Mouse (Mus musculus) lung, postnatal 0 days (tissue): ENCODE results near the gene Vcl. TPM values are rescaled to one million over a fixed set of nuclear protein-coding genes. Genes with fewer than 3 reads are reported as not detected.

Experiments
- ATAC-seq: fragments of 200-750 bp; cut with Nextera tagmentation; 2 replicates; pipeline ENCODE4 v1.8.0; 2017; ENCODE audit warnings: moderate library complexity
- DNase-seq: peaks from one replicate; pipeline ENCODE4 v3.0.0-alpha.2; 2016; ENCODE audit warnings: low spot score
- H3K27ac ChIP-seq: fragments of 300-500 bp; sonication (generic); 2 replicates; pipeline ENCODE4 v1.5.1; 2014; ENCODE audit warnings: antibody characterized with exemption, mild to moderate bottlenecking, low read length, mixed read lengths
- H3K27me3 ChIP-seq: fragments of 300-500 bp; sonication (generic); replicated peaks from 2 replicates; pipeline ENCODE4 v1.6.1; 2014; ENCODE audit warnings: low read length, mixed read lengths; ENCODE audit not compliant: insufficient read depth
- H3K36me3 ChIP-seq: fragments of 300-500 bp; sonication (generic); 2 replicates; pipeline ENCODE4 v1.6.1; 2014; ENCODE audit warnings: low read length, mixed read lengths; ENCODE audit not compliant: insufficient read depth
- H3K4me1 ChIP-seq: fragments of 300-500 bp; sonication (generic); 2 replicates; pipeline ENCODE4 v1.6.1; 2014; ENCODE audit warnings: antibody characterized with exemption, low read depth, low read length, mixed read lengths; ENCODE audit not compliant: insufficient read depth
- H3K4me2 ChIP-seq: fragments of 300-500 bp; sonication (generic); replicated peaks from 2 replicates; pipeline ENCODE4 v1.6.1; 2014; ENCODE audit warnings: low read depth, mild to moderate bottlenecking, low read length, moderate library complexity, mixed read lengths
- H3K4me3 ChIP-seq: fragments of 300-500 bp; sonication (generic); 2 replicates; pipeline ENCODE4 v1.5.1; 2014; ENCODE audit warnings: low read depth, low read length
- H3K9ac ChIP-seq: fragments of 300-500 bp; sonication (generic); replicated peaks from 2 replicates; pipeline ENCODE4 v1.6.1; 2014; ENCODE audit warnings: low read depth, mild to moderate bottlenecking
- H3K9me3 ChIP-seq: fragments of 300-500 bp; sonication (generic); 2 replicates; pipeline ENCODE4 v1.6.1; 2016; ENCODE audit warnings: low read length, mixed read lengths
- CTCF ChIP-seq: IDR thresholded peaks from 2 replicates; pipeline ENCODE4 v1.5.1; 2016; ENCODE audit warnings: antibody characterized with exemption, mild to moderate bottlenecking
- EP300 ChIP-seq: IDR thresholded peaks from 2 replicates; pipeline ENCODE4 v1.6.1; 2016; ENCODE audit warnings: antibody characterized with exemption, mild to moderate bottlenecking, control low read depth
- WGBS: fragments of 180-500 bp; shearing (Covaris S2); extraction: QIAGEN DNeasy Blood & Tissue Kit; methylation state at CpG from one replicate; pipeline ENCODE4 v1.1.7; 2014; 5-methylcytosine and 5-hydroxymethylcytosine counted together
- polyA plus RNA-seq: library from polyadenylated mRNA; unstranded; fragments of >200 nt; fragmentation: Nextera tagmentation; extraction: Ambion mirVana; gene quantifications from 2 replicates; pipeline ENCODE4 v1.2.1, GENCODE M21; 2015

Gene Vcl
- polyA plus RNA-seq, 1 experiment from 2014 or later: 42.8 TPM

- Histone ChIP-seq H3K36me3 (no peaks in the 10 kb centered on the region), H3K4me3 (peak overlapping the region; percentile 83), H3K4me1 (no peaks in the 10 kb centered on the region), H3K9me3 (no peaks in the 10 kb centered on the region), H3K9ac (peak overlapping the region; percentile 48), H3K4me2 (peak overlapping the region; percentile 96), H3K27me3 (no peaks in the 10 kb centered on the region), H3K27ac (peak overlapping the region; percentile 96)
- WGBS: 4% methylated on average over 8 of the region's 8 CpGs
- ATAC-seq (no peak), DNase-seq (peak; percentile 82)
- no peak for TF ChIP-seq CTCF
- TF ChIP-seq EP300: no peak
These were observed 124.0 kb downstream of the Vcl start for GRCm38 (mm10) chr14:21053151-21053550.

DNA sequence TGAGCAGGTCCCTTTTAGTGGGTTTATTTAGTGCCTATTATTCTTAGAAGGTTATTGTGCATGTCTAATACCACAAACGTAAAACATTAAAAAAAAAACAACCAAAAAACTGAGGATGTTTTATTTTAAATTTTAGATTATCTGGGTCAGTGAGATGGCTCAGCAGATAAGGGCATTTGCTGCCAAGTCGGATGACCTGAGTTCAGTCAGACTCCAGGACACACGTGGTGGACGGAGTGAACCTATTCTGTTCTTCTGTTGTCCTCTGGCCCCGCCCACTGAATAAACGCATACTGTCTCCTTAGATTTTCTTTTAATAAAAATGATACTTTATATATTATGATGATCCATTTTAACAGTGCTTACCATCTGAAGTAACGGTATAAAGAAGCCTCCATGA is 124.4 kb downstream of the Vcl start:
- TF ChIP-seq EP300 (no peak), CTCF (no peak)
- Histone ChIP-seq H3K36me3 (no peaks in the 10 kb centered on the region), H3K9ac (no peak overlapping the region), H3K4me3 (peak overlapping the region; percentile 83; the same call in 1 of the 2 replicates), H3K9me3 (no peaks in the 10 kb centered on the region), H3K4me1 (no peaks in the 10 kb centered on the region), H3K27ac (no peak overlapping the region), H3K27me3 (no peaks in the 10 kb centered on the region), H3K4me2 (peak overlapping the region; percentile 96)
- ATAC-seq (no peak), DNase-seq (no peak)
- 46% methylated on average over 7 of the region's 7 CpGs for WGBS

- Histone ChIP-seq H3K4me2 (no peak overlapping the region), H3K4me1 (peaks cover 8% of the 10 kb centered on the region; the same call in 1 of the 2 replicates), H3K4me3 (no peak overlapping the region), H3K27me3 (no peaks in the 10 kb centered on the region), H3K36me3 (no peaks in the 10 kb centered on the region), H3K9me3 (no peaks in the 10 kb centered on the region), H3K9ac (no peak overlapping the region), H3K27ac (no peak overlapping the region)
- ATAC-seq: no peak
- TF ChIP-seq CTCF: no peak
- TF ChIP-seq EP300: no peak
- DNase-seq: no peak
- 73% methylated on average over 2 of the region's 2 CpGs for WGBS
These were observed 129.8 kb downstream of the Vcl start for GRCm38 (mm10) chr14:21058972-21059371.

DNA sequence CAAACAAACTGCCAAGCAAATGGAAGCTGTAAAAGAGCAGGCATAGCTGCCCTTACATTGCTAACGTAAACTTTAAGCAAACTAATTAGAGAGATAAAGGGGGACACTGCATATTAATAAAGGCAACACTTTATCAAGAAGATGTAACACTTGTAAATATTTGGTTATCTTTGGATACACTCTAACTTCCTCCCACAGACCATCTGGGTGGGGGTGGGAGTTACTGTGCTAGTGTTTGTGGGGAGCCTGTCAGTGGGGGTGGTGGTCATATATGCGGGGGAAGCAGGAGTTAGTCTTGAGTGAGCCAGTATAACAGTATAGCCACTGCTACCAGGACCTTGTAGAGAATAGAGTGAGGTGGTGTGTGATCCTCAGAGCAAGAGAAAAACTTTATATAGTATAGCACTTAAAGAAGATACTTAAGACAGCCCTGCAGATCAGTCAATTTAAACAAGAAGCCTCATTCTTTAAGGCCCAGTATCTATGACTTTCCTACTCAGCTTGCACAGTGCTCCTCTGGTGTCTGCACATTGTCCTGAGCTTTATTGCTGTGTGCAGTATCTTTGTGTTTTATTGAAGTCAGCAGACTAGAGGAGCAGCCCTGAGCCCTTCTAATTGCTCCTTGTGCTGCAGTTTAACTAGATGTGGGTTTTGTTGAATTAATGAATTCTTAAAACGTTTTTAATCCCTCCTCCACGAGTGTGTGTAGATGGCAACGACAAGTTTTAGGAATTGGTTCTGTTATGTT is 133.7 kb downstream of the Vcl start:
- no peak overlapping the region for H3K4me3 ChIP-seq
- DNase-seq (no peak), ATAC-seq (no peak)

DNA sequence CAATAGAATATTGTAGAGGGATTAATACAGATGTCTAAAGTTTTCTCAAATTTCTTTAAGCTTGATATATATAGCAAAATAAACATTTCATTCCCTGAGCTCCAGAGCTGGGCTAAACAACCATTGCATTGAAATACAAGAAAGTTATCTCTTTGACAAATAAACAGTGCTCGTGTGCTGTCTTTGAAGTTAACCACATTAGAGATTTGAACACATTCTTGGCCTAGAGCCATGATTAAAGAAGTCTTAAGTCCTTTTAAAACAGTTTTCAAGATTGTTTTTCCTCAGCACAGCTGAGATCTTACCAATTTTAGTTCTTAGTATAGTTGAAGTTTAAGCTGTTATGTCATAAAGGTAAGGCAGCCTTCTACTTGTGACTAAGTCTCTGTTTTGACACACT is 135.1 kb downstream of the Vcl start:
- no peaks in the 10 kb centered on the region for H3K27me3 ChIP-seq
- no peaks in the 10 kb centered on the region for H3K9me3 ChIP-seq
- no peak overlapping the region for H3K4me2 ChIP-seq
- TF ChIP-seq EP300 (peak; percentile 79), CTCF (no peak)
- H3K4me3 ChIP-seq: no peak overlapping the region
- ATAC-seq: peak; percentile 37
- H3K9ac ChIP-seq: no peak overlapping the region
- H3K36me3 ChIP-seq: no peaks in the 10 kb centered on the region
- peak overlapping the region; percentile 11; the same call in 1 of the 2 replicates for H3K27ac ChIP-seq
- H3K4me1 ChIP-seq: peaks cover 19% of the 10 kb centered on the region; the same call in 1 of the 2 replicates
- DNase-seq: peak; percentile 78
- WGBS: 2% methylated on average over 1 of the region's 1 CpGs

More for the DNA sequence above, 133.7 kb downstream of the Vcl start:
- no peaks in the 10 kb centered on the region for H3K27me3 ChIP-seq
- no peaks in the 10 kb centered on the region for H3K9me3 ChIP-seq
- H3K9ac ChIP-seq: no peak overlapping the region
- H3K27ac ChIP-seq: no peak overlapping the region
- H3K4me1 ChIP-seq: peaks cover 19% of the 10 kb centered on the region; the same call in 1 of the 2 replicates
- WGBS: 50% methylated on average over 5 of the region's 5 CpGs
- TF ChIP-seq EP300: no peak
- TF ChIP-seq CTCF: no peak
- H3K36me3 ChIP-seq: no peaks in the 10 kb centered on the region
- H3K4me2 ChIP-seq: no peak overlapping the region

DNA sequence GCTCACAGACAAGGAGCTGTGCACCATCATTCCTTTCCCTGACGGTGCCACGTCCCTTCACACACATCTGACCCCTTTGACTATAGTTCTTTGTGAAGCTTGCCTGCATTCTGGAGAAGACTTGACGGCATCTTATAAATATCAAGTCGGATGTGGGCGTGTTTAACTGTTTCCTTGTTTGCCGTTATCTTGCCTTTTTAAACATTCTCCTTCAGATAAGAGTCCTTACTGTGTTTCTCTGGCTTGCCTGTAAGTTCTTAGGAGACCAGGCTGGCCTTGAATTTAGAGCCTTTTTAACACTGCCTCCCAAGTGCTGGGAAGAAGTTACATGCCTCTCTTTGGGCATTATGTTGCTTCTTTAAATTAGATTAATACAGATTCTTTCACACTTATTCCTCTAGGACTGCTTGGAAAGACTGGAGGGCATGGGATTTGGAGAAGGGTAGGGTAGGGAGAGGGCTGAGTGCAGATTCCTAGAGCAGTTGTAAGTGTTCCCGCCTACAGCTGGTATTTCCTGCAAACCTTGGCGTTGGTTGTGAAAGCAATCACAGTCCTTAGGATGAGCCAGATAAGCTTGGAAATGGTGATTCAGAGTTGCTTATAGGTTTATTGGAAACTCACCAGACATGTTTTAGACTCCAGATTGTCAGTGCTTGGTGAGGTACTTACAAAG is 136.4 kb downstream of the Vcl start:
- H3K4me1 ChIP-seq: peaks cover 19% of the 10 kb centered on the region; the same call in 1 of the 2 replicates
- no peaks in the 10 kb centered on the region for H3K27me3 ChIP-seq
- H3K9ac ChIP-seq: no peak overlapping the region
- no peaks in the 10 kb centered on the region for H3K36me3 ChIP-seq
- peak; percentile 82 for TF ChIP-seq EP300
- TF ChIP-seq CTCF: no peak
- H3K4me2 ChIP-seq: peak overlapping the region; percentile 17; the same call in 1 of the 2 replicates
- DNase-seq (peak; percentile 87), ATAC-seq (peak; percentile 90)
- peak overlapping the region; percentile 85 for H3K27ac ChIP-seq
- no peak overlapping the region for H3K4me3 ChIP-seq
- WGBS: 17% methylated on average over 8 of the region's 8 CpGs
- H3K9me3 ChIP-seq: no peaks in the 10 kb centered on the region
